Mouse (Mus musculus): ENCODE measurements around the gene Map4k2.

GRCm38 (mm10) chr19:6399285-6400095, 58.6 kb downstream of the Map4k2 start, which contains the start of gene Rasgrp2:
- TF ChIP-seq CTCF (IDR thresholded peaks at IDR 0.05; ENCODE audit: borderline replicate concordance, insufficient read depth, low read length) (no peak), POLR2A (IDR thresholded peaks at IDR 0.05; ENCODE audit: low read depth, low read length) (no peak)

Data from embryonic fibroblast, embryonic 13.5 days (primary cell).